Comparison of ENCODE assay signal across 8 mouse cellular contexts in the genomic region with DNA sequence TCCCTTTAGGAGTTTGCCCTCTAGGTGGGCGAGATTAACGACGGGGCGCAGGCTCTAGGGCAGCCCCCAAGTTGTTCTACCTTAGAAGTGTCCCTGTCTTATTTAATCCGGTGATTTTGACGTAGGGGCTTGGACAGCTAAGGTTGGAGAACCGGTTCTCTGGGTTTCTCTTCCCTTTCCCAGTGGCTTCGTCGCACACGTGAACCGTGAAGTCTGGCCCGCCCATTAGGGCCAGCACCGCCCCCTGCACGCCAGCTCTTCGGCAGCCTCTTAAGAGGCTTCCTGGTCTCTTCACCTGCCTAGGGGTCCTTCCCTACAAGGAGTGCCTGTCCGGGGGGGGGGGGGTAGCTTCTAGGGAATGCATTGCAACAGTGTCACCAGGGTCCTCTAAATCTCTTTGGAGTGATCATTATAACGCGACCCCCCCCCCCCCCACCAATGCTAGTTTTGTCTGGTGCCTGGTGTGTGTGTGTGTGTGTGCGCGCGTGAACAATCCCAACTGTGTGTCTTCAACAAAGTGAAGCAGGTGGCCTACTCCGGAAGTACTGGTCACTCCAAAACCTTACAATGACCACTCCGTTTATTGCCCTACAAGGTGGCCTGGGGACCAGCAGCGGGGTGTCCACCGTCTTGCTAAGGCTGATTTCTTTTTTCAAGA. TPM values are rescaled to one million over a fixed set of nuclear protein-coding genes. Genes with fewer than 3 reads are reported as not detected.
DNase-seq lines count a peak whose midpoint lies in the region; ATAC-seq lines count a peak whose summit lies in the region.

No protein-coding gene starts in this region.

- peak overlapping the region; percentile 35; the same call in 1 of the 2 replicates for H3K4me3 ChIP-seq in limb, embryonic 11.5 days (ENCODE audit: low read depth, low read length)
- peak overlapping the region; percentile 47; the same call in 1 of the 2 replicates for H3K4me3 ChIP-seq in midbrain, embryonic 12.5 days

- no peak overlapping the region for H3K9ac ChIP-seq in limb, embryonic 11.5 days (ENCODE audit: low read length)
- H3K9ac ChIP-seq in midbrain, embryonic 12.5 days (replicated peaks) = no peak overlapping the region

- H3K27ac ChIP-seq in limb, embryonic 11.5 days (replicated peaks; ENCODE audit: low read depth, low read length) = no peak overlapping the region
- H3K27ac ChIP-seq in midbrain, embryonic 12.5 days (replicated peaks) = no peak overlapping the region

- H3K27me3 ChIP-seq in limb, embryonic 11.5 days (ENCODE audit: control insufficient read depth, insufficient read depth, low read length) = peaks cover 67% of the 10 kb centered on the region
- peaks cover 98% of the 10 kb centered on the region for H3K27me3 ChIP-seq in midbrain, embryonic 12.5 days

- peaks cover 16% of the 10 kb centered on the region for H3K4me1 ChIP-seq in limb, embryonic 11.5 days (ENCODE audit: control insufficient read depth, insufficient read depth, low read length)
- peaks cover 38% of the 10 kb centered on the region for H3K4me1 ChIP-seq in midbrain, embryonic 12.5 days

- ATAC-seq in granulocyte monocyte progenitor cell, adult 5-6 weeks (replicated peaks; ENCODE audit: poor library complexity, severe bottlenecking) = peak; percentile 54
- ATAC-seq in limb, embryonic 11.5 days (ENCODE audit: insufficient number of reproducible peaks, low FRiP score, low TSS enrichment, low read depth) = no peak
- no peak for ATAC-seq in midbrain, embryonic 12.5 days (ENCODE audit: low FRiP score, low read depth)
- ATAC-seq in frontal cortex, adult (ENCODE audit: low TSS enrichment) = no peak

- no peaks in the 10 kb centered on the region for H3K36me3 ChIP-seq in limb, embryonic 11.5 days (ENCODE audit: control insufficient read depth, insufficient read depth, low read length)
- peaks cover 8% of the 10 kb centered on the region for H3K36me3 ChIP-seq in midbrain, embryonic 12.5 days

- DNase-seq in thymus, postnatal 0 days (ENCODE audit: low spot score) = peak; percentile 49
- DNase-seq in thymus, postnatal 14 days = no peak
- peak; percentile 46 for DNase-seq in limb, embryonic 11.5 days (ENCODE audit: low spot score)
- DNase-seq in c-Kit-positive CD71-positive TER-119-positive erythroid progenitor cells, embryonic 14.5 days (ENCODE audit: low spot score) = no peak
- DNase-seq in gastrocnemius, adult 18-20 months (ENCODE audit: low spot score) = no peak

- H3K9me3 ChIP-seq in limb, embryonic 11.5 days (ENCODE audit: control insufficient read depth, low read length) = no peaks in the 10 kb centered on the region
- H3K9me3 ChIP-seq in midbrain, embryonic 12.5 days = no peaks in the 10 kb centered on the region

- 3% methylated on average over 25 of the region's 25 CpGs for WGBS in limb, embryonic 11.5 days
- 2% methylated on average over 25 of the region's 25 CpGs for WGBS in midbrain, embryonic 12.5 days

- H3K4me2 ChIP-seq in limb, embryonic 11.5 days (ENCODE audit: low read depth, severe bottlenecking) = no peak overlapping the region; the same call in 1 of the 2 replicates
- peak overlapping the region; percentile 57 for H3K4me2 ChIP-seq in midbrain, embryonic 12.5 days (replicated peaks)

RNA-seq across cellular contexts. Expression of a gene that starts 2.0 kb away (rescaled TPM):
- 20.0 and 20.4 TPM in 2 replicates for polyA plus RNA-seq in thymus, postnatal 0 days (2015; fragmentation: Nextera tagmentation; extraction: Ambion mirVana)
- 21.3 and 29.3 TPM in 2 replicates for total RNA-seq in granulocyte monocyte progenitor cell, adult 5-6 weeks (2014; fragmentation: Nextera tagmentation)
- 11.0 and 19.0 TPM in 2 replicates for total RNA-seq in granulocyte monocyte progenitor cell, adult 5-6 weeks (2017)
- 4.7 TPM in 2 replicates for polyA plus RNA-seq in limb, embryonic 11.5 days (2014; fragmentation: Nextera tagmentation; extraction: Ambion mirVana)
- 4.3 and 4.4 TPM in 2 replicates for polyA plus RNA-seq in midbrain, embryonic 12.5 days (2016; fragmentation: Nextera tagmentation; extraction: Ambion mirVana)
- 1 to 10 TPM; 6.1 to 6.8 TPM for total RNA-seq in gastrocnemius, adult 18-20 months (2021)

RNA-seq across cellular contexts. Expression of a gene that starts 51.0 kb away (rescaled TPM):
- polyA plus RNA-seq in thymus, postnatal 0 days (2015; fragmentation: Nextera tagmentation; extraction: Ambion mirVana) = 7.5 and 7.9 TPM in 2 replicates
- 8.6 and 13.2 TPM in 2 replicates for total RNA-seq in granulocyte monocyte progenitor cell, adult 5-6 weeks (2014; fragmentation: Nextera tagmentation)
- total RNA-seq in granulocyte monocyte progenitor cell, adult 5-6 weeks (2017) = 3.9 and 4.8 TPM in 2 replicates
- polyA plus RNA-seq in limb, embryonic 11.5 days (2014; fragmentation: Nextera tagmentation; extraction: Ambion mirVana) = 7.9 and 8.9 TPM in 2 replicates
- polyA plus RNA-seq in midbrain, embryonic 12.5 days (2016; fragmentation: Nextera tagmentation; extraction: Ambion mirVana) = 12.1 and 12.7 TPM in 2 replicates
- 10 to 100 TPM; 14.8 to 16.4 TPM for total RNA-seq in gastrocnemius, adult 18-20 months (2021)

Comparison
In these comparisons a context has a peak if more than half of its experiments do, and no peak if none do; other contexts are left out.
1. DNase-seq: peak in thymus, postnatal 0 days (single experiment) and limb, embryonic 11.5 days (single experiment); none in thymus, postnatal 14 days (single experiment), c-Kit-positive CD71-positive TER-119-positive erythroid progenitor cells, embryonic 14.5 days (single experiment) and gastrocnemius, adult 18-20 months (single experiment).